Mouse (Mus musculus) neural tube, embryonic 15.5 days (tissue): ENCODE measurements around the gene Trim47. TPM values are rescaled to one million over a fixed set of nuclear protein-coding genes. Genes with fewer than 3 reads are reported as not detected.
A peak's percentile ranks its signal among the peaks of the same experiment; 100 is the strongest.

Source experiments
- ATAC-seq: fragments of 200-750 bp; cut with Nextera tagmentation; 2 replicates; pipeline ENCODE4 v1.8.0; 2017; ENCODE audit warnings: mild to moderate bottlenecking, moderate TSS enrichment, moderate library complexity; ENCODE audit not compliant: low FRiP score
- H3K27ac ChIP-seq: fragments of 300-500 bp; sonication (generic); replicated peaks from 2 replicates; pipeline ENCODE4 v1.5.1; 2015; ENCODE audit warnings: mild to moderate bottlenecking, inconsistent platforms
- H3K27me3 ChIP-seq: fragments of 300-500 bp; sonication (generic); replicated peaks from 2 replicates; pipeline ENCODE4 v1.6.1; 2015; ENCODE audit warnings: inconsistent platforms
- H3K36me3 ChIP-seq: fragments of 300-500 bp; sonication (generic); 2 replicates; pipeline ENCODE4 v1.6.1; 2015; ENCODE audit warnings: inconsistent platforms
- H3K4me1 ChIP-seq: fragments of 300-500 bp; sonication (generic); 2 replicates; pipeline ENCODE4 v1.6.1; 2015; ENCODE audit warnings: inconsistent platforms
- H3K4me2 ChIP-seq: fragments of 300-500 bp; sonication (generic); 2 replicates; pipeline ENCODE4 v1.6.1; 2015; ENCODE audit warnings: inconsistent platforms, mild to moderate bottlenecking, moderate library complexity
- H3K4me3 ChIP-seq: fragments of 300-500 bp; sonication (generic); replicated peaks from 2 replicates; pipeline ENCODE4 v1.5.1; 2015; ENCODE audit warnings: mild to moderate bottlenecking, inconsistent platforms
- H3K9ac ChIP-seq: fragments of 300-500 bp; sonication (generic); replicated peaks from 2 replicates; pipeline ENCODE4 v1.6.1; 2015; ENCODE audit warnings: mild to moderate bottlenecking, inconsistent platforms
- H3K9me3 ChIP-seq: fragments of 300-500 bp; sonication (generic); replicated peaks from 2 replicates; pipeline ENCODE4 v1.6.1; 2016; ENCODE audit warnings: inconsistent platforms
- WGBS: fragments of 180-500 bp; shearing (Covaris S2); methylation state at CpG from one replicate; pipeline ENCODE4 v1.1.7; 2015; ENCODE audit warnings: mixed read lengths; 5-methylcytosine and 5-hydroxymethylcytosine counted together
- polyA plus RNA-seq: library from polyadenylated mRNA; unstranded; fragments of >200 nt; fragmentation: Nextera tagmentation; extraction: Ambion mirVana; gene quantifications from 2 replicates; pipeline ENCODE4 v1.2.1, GENCODE M21; 2015

Trim47 gene
- polyA plus RNA-seq, 1 experiment from 2014 or later = 9.8 TPM

DNA sequence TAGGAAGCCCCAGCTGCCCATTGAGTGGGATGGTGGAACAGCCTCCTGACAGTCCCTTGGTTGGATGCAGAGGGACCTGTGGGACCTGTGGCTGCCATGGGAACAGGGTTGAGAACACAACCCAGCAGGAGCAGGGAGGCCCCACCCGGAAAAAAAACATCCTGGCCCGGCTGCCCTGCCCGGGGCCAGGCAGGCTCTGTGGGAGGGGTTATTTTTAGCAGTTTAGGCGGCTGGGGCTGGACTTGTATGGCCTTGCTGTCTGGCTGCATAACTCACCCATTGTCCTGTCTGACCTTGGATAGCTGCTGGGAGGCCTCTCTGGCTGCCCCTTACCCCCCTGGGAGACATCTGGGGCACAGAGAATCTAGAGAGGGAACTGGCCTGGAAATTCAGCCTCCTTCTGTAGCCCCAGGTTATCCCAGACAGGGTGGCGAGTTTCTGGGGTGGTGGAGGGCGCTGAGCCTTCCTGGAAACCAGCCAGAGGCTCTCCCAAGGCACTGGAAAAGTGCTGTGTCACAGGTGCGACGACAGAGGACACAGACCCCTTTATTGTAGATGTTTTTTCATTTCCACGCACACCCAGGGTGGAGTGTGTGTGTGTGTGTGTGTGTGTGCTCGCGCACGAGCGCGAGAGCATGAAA lies 22.9 kb downstream of the Trim47 start:
- Histone ChIP-seq H3K9me3 (no peaks in the 10 kb centered on the region), H3K36me3 (no peaks in the 10 kb centered on the region), H3K4me1 (peaks cover 51% of the 10 kb centered on the region), H3K4me3 (no peak overlapping the region), H3K9ac (no peak overlapping the region), H3K27me3 (peaks cover 38% of the 10 kb centered on the region), H3K4me2 (no peak overlapping the region), H3K27ac (peak overlapping the region; percentile 56)
- 0 out of 2 replicates have a peak, but pooled peaks have one; percentile 22 for ATAC-seq
- WGBS = 33% methylated on average over 14 of the region's 14 CpGs

DNA sequence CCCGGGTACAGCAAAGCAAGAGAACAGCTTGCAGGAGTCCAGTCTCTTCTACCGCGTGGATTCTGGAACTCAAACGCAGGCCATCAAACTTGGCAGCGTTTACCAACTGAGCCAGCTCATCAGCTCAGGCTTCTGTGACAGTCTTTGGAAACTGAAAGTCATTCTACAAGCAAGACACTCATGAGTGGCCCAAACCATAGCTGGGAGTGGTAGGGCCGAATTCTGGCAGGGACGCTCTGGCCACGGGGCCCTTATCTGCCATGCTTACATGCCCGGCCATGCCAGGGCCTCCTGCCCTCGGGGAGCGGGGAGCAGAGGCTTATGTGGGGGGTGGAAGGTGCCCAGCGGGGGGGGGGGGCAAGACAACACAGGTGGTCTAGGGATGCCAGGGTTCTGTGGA lies 23.4 kb downstream of the Trim47 start:
- Histone ChIP-seq H3K4me1 (peaks cover 46% of the 10 kb centered on the region), H3K9me3 (no peaks in the 10 kb centered on the region), H3K27me3 (peaks cover 32% of the 10 kb centered on the region), H3K36me3 (no peaks in the 10 kb centered on the region), H3K27ac (peak overlapping the region; percentile 56; the same call in 1 of the 2 replicates), H3K4me3 (no peak overlapping the region), H3K4me2 (no peak overlapping the region), H3K9ac (no peak overlapping the region)
- WGBS = 68% methylated on average over 12 of the region's 12 CpGs
- no peak for ATAC-seq

DNA sequence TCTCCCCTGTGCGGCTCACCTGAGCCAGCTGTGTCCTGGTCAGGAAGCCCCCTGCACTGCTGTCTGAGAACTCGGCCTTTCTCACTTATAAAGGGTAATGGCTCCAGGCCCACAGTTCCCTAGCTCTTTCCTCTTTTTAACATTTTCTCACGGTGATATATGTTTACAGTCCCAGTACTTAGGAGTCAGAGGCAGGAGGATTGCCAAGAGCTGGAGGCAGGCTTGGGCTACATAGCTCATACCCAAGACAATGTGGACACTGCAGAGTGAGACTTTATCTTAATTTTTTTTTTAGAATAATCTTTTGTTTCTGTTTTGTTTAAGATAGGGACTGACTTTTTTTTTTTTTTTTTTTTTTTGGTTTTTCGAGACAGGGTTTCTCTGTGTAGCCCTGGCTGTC lies 24.5 kb downstream of the Trim47 start:
- Histone ChIP-seq H3K9ac (no peak overlapping the region), H3K9me3 (no peaks in the 10 kb centered on the region), H3K27ac (peak overlapping the region; percentile 85), H3K4me2 (no peak overlapping the region), H3K4me1 (peaks cover 35% of the 10 kb centered on the region), H3K36me3 (no peaks in the 10 kb centered on the region), H3K4me3 (no peak overlapping the region), H3K27me3 (peaks cover 21% of the 10 kb centered on the region)
- WGBS = 60% methylated on average over 3 of the region's 4 CpGs
- no peak; the same call in 1 of the 2 replicates for ATAC-seq

DNA sequence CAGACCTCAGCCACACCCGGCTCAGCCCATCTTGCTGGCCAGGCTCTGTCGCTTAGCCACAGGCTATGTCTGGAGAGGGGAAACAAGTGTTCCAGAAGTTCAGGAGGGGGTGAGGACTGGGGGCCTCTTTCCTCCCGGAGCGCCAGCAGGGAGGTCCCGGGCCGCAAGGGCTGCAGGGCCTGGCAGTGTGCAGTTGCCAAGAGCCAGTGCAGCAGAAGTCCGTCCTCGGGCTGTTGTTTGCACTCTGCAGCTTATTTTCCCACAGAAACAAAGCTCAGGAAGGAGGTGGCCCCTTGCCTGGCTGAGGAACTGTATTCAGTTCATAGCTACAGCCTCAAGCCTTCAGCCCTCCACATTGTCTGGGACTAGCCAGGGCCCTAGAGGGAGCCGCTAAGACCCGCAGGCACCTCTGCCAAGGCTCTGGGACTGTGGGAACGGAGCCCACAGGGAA lies 25.1 kb downstream of the Trim47 start:
- H3K9ac ChIP-seq = no peak overlapping the region
- 29% methylated on average over 11 of the region's 11 CpGs for WGBS
- H3K4me1 ChIP-seq = peaks cover 31% of the 10 kb centered on the region
- peak overlapping the region; percentile 85 for H3K27ac ChIP-seq
- no peaks in the 10 kb centered on the region for H3K36me3 ChIP-seq
- H3K27me3 ChIP-seq = peaks cover 16% of the 10 kb centered on the region
- H3K4me3 ChIP-seq = no peak overlapping the region
- peak; percentile 77; the same call in 1 of the 2 replicates for ATAC-seq
- 0 out of 2 replicates have a peak overlapping the region, but pooled peaks have one; percentile 5 for H3K4me2 ChIP-seq
- H3K9me3 ChIP-seq = no peaks in the 10 kb centered on the region

DNA sequence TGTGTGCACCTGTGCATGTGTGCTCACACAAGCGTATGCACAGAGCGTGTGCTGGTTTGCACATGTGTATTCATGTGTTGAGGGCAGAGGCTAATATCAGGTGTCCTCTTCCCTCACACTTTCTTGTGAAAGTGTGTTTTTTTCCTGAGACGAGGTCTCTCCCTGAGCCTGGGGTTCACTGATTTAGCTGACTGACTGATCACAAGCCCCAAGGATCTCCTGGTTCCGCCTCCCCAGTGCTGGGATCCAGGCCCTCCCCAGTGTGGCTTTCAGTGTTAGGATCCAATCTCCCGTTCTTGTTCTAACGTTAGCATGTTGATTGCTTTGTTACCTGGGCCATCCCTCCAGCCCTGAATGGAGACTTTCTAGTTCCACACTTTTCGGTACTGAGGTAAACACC lies 26.2 kb downstream of the Trim47 start:
- ATAC-seq = no peak
- H3K27me3 ChIP-seq = peaks cover 5% of the 10 kb centered on the region; the same call in 1 of the 2 replicates
- no peak overlapping the region for H3K9ac ChIP-seq
- peak overlapping the region; percentile 85 for H3K27ac ChIP-seq
- H3K9me3 ChIP-seq = no peaks in the 10 kb centered on the region
- H3K4me2 ChIP-seq = no peak overlapping the region
- no peak overlapping the region for H3K4me3 ChIP-seq
- WGBS = 82% methylated on average over 7 of the region's 7 CpGs
- H3K4me1 ChIP-seq = peaks cover 27% of the 10 kb centered on the region
- no peaks in the 10 kb centered on the region for H3K36me3 ChIP-seq

DNA sequence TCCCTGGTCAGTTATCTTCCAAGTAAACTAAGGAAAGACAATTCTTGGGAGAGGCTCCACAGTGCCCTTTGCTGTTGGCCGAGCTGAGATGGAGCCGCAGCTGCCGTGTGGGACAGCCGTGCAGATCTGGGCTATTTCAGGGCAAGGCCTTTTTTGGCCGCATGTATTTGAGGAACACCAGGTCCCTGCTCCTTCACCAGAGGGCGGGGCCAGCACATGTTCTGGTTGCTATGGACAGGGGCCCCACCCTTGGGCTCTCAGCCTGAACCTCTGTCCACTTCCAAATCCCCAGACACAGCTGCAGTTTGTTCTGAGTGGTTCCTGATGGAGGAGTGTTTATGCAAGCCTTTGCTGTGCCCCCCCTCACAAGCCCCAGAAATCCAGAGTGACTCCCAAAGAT lies 26.6 kb downstream of the Trim47 start:
- Histone ChIP-seq H3K27me3 (peaks cover under 1% of the 10 kb centered on the region; the same call in 1 of the 2 replicates), H3K36me3 (no peaks in the 10 kb centered on the region), H3K4me3 (no peak overlapping the region), H3K4me2 (no peak overlapping the region), H3K4me1 (peaks cover 27% of the 10 kb centered on the region), H3K27ac (no peak overlapping the region), H3K9ac (no peak overlapping the region), H3K9me3 (no peaks in the 10 kb centered on the region)
- no peak for ATAC-seq
- WGBS = 85% methylated on average over 6 of the region's 6 CpGs

DNA sequence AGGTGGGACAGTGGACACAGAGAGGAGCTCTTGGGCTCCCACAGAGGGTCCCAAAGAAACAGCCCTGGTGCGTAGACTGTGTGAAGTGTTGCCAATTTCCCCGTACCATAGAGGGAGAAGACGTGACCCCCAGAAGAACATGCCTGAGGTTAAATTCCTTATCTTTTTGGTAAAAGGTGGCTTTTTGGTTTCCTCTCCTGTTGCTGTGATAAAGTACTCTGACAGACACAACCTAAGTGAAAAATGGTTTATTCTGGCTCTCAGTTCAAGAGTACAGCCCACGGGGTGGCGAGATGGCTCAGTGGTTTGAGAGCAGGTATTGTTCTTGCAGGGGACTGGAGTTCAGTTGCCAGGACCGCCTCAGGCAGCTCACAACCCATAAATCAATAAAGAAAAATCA lies 27.5 kb downstream of the Trim47 start:
- peaks cover 25% of the 10 kb centered on the region for H3K4me1 ChIP-seq
- WGBS = 89% methylated on average over 6 of the region's 6 CpGs
- no peak overlapping the region for H3K27ac ChIP-seq
- no peak for ATAC-seq
- no peak overlapping the region for H3K4me2 ChIP-seq
- no peaks in the 10 kb centered on the region for H3K27me3 ChIP-seq
- H3K9me3 ChIP-seq = no peaks in the 10 kb centered on the region
- H3K36me3 ChIP-seq = no peaks in the 10 kb centered on the region
- H3K9ac ChIP-seq = no peak overlapping the region
- no peak overlapping the region for H3K4me3 ChIP-seq

DNA sequence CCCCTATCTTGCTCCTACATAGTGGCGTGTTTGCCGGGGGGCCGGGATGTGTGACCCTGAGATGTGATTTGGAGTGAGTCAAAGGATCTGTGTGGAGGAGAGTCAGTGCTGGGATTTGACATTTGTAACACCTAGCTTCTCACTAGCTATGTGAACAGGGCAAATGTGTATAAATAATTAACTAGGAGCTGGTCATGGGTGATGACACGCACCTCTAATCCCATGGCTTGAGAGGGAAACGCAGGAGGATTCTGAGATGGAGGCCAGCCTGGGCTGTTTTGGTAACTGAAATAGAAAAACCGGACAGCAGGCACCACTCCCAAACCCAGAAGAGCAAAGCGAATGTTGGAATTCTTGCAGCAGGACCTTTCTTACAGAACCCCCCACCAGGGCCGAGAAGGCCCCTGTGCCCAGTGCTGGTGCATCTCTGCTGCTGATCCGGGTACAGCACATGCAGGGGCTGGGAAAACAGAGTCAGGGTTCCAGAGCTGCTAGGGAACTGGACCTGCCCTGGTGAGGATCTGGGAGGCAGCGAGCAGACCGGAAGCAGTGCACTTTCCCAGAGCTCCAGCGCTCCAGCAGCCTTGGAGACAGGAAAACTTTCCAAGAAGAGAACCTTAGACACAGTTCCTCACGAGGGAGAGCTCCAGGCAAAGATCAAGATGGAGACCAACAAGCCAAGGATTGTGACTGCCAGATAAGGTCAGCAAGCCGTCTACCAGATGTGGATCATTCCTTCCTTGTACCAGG lies 28.1 kb downstream of the Trim47 start:
- Histone ChIP-seq H3K4me2 (no peak overlapping the region), H3K9me3 (no peaks in the 10 kb centered on the region), H3K27me3 (no peaks in the 10 kb centered on the region), H3K27ac (no peak overlapping the region), H3K9ac (no peak overlapping the region), H3K4me1 (peaks cover 19% of the 10 kb centered on the region), H3K36me3 (no peaks in the 10 kb centered on the region), H3K4me3 (no peak overlapping the region)
- ATAC-seq = no peak
- WGBS = 74% methylated on average over 14 of the region's 14 CpGs

DNA sequence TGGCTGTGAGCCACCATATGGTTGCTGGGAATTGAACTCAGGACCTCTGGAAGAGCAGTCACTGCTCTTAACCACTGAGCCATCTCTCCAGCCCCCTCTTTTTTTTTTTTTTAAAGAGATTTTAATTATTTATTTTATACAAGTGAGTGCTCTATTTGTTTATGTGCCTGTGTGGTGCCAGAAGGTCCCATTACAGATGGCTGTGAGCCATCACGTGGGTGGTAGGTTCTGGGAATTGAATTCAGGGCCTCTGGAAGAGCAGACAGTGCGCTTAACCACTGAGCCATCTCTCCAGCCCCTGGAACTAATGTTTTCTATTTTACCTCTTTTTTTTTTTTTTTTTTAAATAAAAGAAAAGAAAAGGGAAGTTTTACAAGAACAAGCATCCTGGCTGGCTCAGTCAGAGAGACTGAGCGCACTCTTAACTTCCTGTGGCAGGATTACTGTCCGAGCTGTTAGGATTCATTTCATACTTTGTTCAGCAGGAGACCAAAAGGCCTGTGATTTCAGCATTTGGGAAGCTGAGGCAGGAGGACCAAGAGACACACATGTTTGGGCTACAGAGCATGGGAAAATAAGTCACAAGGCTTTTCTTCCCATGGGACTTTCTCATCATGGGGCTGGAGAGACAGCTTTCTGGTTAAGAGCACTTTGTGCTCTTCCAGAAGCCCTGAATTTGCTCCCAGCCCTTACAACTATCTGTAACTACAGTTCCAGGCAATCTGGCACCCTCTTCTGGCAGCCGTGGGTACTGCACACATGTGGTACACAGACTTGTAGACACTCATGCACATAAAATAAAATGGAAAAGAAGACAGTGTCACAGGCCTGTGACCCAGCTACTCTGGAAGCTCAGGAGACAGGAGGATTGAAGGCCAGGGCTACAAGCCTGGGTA lies 30.5 kb downstream of the Trim47 start:
- H3K4me3 ChIP-seq = no peak overlapping the region
- H3K27ac ChIP-seq = no peak overlapping the region
- no peak for ATAC-seq
- H3K27me3 ChIP-seq = no peaks in the 10 kb centered on the region
- H3K4me1 ChIP-seq = peaks cover 4% of the 10 kb centered on the region; the same call in 1 of the 2 replicates
- no peaks in the 10 kb centered on the region for H3K36me3 ChIP-seq
- no peaks in the 10 kb centered on the region for H3K9me3 ChIP-seq
- no peak overlapping the region for H3K9ac ChIP-seq
- WGBS = 95% methylated on average over 5 of the region's 5 CpGs
- H3K4me2 ChIP-seq = no peak overlapping the region

DNA sequence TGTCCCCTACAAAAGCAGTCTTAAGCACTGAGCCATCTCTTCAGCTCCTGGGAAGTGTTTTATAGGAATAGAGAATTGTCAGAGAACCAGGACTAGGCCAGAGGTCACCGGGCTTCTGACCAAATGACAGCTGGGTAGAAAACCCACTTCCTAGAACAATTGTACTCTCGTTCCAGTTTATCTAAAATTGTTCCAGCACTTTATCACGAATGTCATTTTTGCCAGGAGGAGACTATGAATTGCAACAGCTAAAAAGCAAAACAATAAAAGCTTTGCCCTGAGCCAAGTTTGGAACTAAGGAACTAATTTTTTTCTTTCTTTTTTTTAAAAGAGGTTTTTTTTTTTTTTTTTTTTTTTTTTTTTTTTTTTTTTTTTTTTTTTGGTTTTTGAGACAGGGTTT lies 31.4 kb downstream of the Trim47 start:
- WGBS = 78% methylated on average over 3 of the region's 3 CpGs
- no peak for ATAC-seq
- H3K9me3 ChIP-seq = no peaks in the 10 kb centered on the region
- no peak overlapping the region for H3K4me2 ChIP-seq
- no peak overlapping the region for H3K9ac ChIP-seq
- no peaks in the 10 kb centered on the region for H3K27me3 ChIP-seq
- no peaks in the 10 kb centered on the region for H3K36me3 ChIP-seq
- peaks cover 4% of the 10 kb centered on the region; the same call in 1 of the 2 replicates for H3K4me1 ChIP-seq
- no peak overlapping the region for H3K27ac ChIP-seq
- no peak overlapping the region for H3K4me3 ChIP-seq

DNA sequence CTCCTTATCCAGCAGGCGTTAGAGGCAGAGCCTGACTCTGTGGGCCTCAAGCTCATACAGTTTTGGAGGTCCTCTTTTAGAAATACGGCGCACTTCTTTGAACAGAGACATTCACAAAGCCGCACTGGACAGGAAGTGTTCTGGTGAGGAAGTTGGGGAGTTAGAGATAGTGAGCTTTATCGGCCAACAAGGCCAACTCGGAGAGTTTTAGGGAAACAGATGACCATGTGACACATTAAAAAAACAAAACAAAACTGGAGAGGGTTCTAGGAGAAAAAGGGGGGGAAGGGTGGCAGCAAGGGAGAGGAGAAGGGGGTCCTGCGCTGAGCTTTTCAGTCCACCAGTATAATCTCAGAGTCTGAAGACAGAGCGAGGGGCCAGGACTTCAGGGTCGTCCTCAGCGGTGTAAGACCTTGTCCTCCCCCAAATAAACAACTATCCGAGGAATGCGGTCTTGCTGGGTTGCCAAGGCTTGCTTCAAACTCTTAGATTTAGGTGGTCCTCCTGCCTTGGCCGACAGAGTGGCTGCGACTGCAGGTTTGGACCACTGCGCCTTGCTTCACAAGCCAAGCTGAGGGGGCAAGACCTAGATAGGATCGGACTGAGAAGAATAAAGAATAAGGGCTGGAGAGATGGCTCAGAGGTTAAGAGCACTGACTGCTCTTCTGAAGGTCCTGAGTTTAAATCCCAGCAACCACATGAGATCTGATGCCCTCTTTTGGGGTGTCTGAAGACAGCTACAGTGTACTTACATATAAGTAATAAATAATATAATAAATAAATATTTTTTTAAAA lies 33.0 kb downstream of the Trim47 start:
- Histone ChIP-seq H3K4me1 (no peaks in the 10 kb centered on the region), H3K27ac (no peak overlapping the region), H3K9me3 (no peaks in the 10 kb centered on the region), H3K27me3 (no peaks in the 10 kb centered on the region), H3K36me3 (no peaks in the 10 kb centered on the region), H3K4me2 (no peak overlapping the region), H3K9ac (no peak overlapping the region), H3K4me3 (no peak overlapping the region)
- WGBS = 70% methylated on average over 16 of the region's 16 CpGs
- ATAC-seq = no peak
